Mouse (Mus musculus): Measurements from ENCODE around the gene Ifnlr1. TPM values are rescaled to one million over a fixed set of nuclear protein-coding genes. Genes with fewer than 3 reads are reported as not detected.

Ifnlr1 gene
- polyA plus RNA-seq, 1 experiment from 2014 or later, result 3.6 TPM

DNA sequence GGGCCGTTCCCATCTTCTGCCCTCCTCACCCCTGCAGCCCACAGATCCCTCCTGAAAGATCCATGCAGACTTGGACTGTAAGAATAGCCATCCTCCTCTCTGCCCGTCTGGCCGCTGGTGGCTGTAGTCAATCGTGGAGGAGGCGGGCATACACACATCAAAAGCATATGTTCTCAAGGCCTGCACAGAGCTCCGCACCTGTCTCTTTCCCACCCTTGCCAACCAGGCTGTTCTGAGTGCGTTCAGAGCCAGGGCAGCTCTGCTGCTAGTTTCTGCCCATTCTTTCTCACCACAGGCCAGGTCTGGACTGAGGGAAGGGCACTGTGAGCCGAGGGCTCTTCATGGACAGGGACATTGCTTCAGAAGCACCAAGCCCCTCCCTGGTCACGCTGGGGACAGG lies 44.1 kb downstream of the Ifnlr1 start:
- peak overlapping the region; percentile 45 for H3K4me3 ChIP-seq (replicated peaks)
- H3K4me2 ChIP-seq (replicated peaks), result peak overlapping the region; percentile 58
- no peaks in the 10 kb centered on the region for H3K9me3 ChIP-seq
- H3K27ac ChIP-seq, result peak overlapping the region; percentile 81; the same call in 1 of the 2 replicates
- H3K4me1 ChIP-seq (replicated peaks), result peaks cover 27% of the 10 kb centered on the region
- no peak for ATAC-seq
- no peaks in the 10 kb centered on the region for H3K27me3 ChIP-seq (replicated peaks)
- WGBS, result 72% methylated on average over 9 of the region's 9 CpGs
- peak overlapping the region; percentile 5 for H3K9ac ChIP-seq
- H3K36me3 ChIP-seq, result peaks cover 8% of the 10 kb centered on the region; the same call in 1 of the 2 replicates

DNA sequence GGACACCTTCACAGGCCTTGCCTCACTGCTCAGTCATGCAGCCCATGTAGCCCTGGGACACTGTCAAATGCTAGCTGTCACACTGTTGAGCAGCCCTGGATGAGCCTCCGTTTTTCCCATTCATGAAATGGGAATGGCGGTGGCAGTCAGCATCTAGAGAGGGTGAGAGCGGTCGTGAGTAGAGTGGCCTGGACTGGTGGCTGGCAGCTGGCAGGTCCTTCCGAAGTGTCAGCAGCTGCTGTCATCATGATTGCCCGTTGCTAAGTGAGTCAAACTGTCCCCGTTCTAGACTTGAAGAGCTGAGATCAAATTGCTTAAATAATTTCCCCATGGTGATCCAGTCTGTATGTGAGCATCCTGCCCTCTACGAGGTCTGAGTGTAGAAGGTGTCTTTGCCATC lies 44.9 kb downstream of the Ifnlr1 start:
- peak overlapping the region; percentile 58; the same call in 1 of the 2 replicates for H3K4me2 ChIP-seq (replicated peaks)
- ATAC-seq, result no peak
- peaks cover 8% of the 10 kb centered on the region; the same call in 1 of the 2 replicates for H3K36me3 ChIP-seq
- no peaks in the 10 kb centered on the region for H3K9me3 ChIP-seq
- no peaks in the 10 kb centered on the region for H3K27me3 ChIP-seq (replicated peaks)
- no peak overlapping the region for H3K9ac ChIP-seq
- H3K4me1 ChIP-seq (replicated peaks), result peaks cover 27% of the 10 kb centered on the region
- no peak overlapping the region for H3K4me3 ChIP-seq (replicated peaks)
- no peak overlapping the region for H3K27ac ChIP-seq
- WGBS, result 78% methylated on average over 8 of the region's 8 CpGs

DNA sequence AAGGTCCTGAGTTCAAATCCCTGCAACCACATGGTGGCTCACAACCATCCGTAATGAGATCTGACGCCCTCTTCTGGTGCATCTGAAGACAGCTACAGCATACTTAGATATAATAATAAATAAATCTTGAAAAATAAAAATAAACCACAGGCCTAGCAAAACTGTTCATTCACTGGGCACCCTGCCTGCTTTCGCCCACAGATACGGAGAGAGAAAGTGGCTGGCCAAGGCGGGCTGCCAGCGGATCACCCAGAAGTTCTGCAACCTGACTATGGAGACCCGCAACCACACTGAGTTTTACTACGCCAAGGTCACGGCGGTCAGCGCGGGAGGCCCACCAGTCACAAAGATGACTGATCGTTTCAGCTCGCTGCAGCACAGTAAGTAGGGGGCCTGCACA lies 47.8 kb downstream of the Ifnlr1 start:
- Histone ChIP-seq H3K9ac (no peak overlapping the region), H3K27ac (no peak overlapping the region), H3K9me3 (no peaks in the 10 kb centered on the region), H3K4me3 (replicated peaks) (no peak overlapping the region), H3K4me2 (replicated peaks) (no peak overlapping the region), H3K27me3 (replicated peaks) (no peaks in the 10 kb centered on the region), H3K4me1 (replicated peaks) (peaks cover 14% of the 10 kb centered on the region; the same call in 1 of the 2 replicates), H3K36me3 (peaks cover 8% of the 10 kb centered on the region; the same call in 1 of the 2 replicates)
- ATAC-seq, result no peak
- 96% methylated on average over 14 of the region's 14 CpGs for WGBS

DNA sequence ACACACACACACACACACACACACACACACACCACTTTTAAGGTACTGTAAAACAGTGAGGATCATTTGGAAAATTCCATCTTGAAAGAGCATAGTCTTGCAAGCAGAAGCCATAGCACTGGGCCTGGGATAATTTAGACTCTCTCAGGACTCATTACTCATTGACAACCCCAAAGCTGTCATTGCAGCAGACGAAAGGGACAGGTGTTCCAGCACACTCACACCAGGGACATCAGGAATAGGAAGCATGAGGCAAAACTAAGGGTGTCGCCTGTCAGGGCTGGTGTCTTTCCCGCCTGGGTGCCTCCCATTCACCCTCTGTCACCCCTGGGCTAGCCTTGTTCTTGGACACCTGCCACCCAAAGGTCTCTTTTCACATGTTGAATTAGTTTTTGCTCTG lies 50.8 kb downstream of the Ifnlr1 start:
- WGBS, result 64% methylated on average over 3 of the region's 3 CpGs
- H3K36me3 ChIP-seq, result peaks cover 8% of the 10 kb centered on the region; the same call in 1 of the 2 replicates
- no peak overlapping the region for H3K4me3 ChIP-seq (replicated peaks)
- no peaks in the 10 kb centered on the region for H3K9me3 ChIP-seq
- no peaks in the 10 kb centered on the region for H3K27me3 ChIP-seq (replicated peaks)
- H3K9ac ChIP-seq, result no peak overlapping the region
- H3K4me2 ChIP-seq (replicated peaks), result no peak overlapping the region
- no peak overlapping the region for H3K27ac ChIP-seq
- no peak for ATAC-seq
- H3K4me1 ChIP-seq (replicated peaks), result peaks cover 10% of the 10 kb centered on the region; the same call in 1 of the 2 replicates

DNA sequence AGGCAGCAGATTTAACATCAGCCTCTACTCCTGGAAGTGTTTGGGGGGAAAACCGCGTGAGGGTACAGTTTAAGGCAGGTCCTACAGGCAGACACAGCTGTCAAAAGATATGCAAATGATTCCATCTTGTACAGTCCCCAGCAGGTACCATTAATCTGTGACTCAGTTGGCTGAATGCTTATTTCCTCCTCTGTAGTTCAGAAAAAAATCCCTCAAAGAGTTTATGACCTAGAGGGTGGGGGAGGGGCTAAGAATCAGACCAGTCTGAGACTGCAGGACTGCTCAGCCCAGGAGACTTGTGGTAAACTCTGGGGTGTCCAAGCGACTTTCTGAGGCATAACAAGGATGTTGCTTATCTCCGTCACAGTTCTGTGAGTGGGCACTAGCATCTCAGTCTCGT lies 52.1 kb downstream of the Ifnlr1 start:
- peaks cover 8% of the 10 kb centered on the region; the same call in 1 of the 2 replicates for H3K36me3 ChIP-seq
- no peak overlapping the region for H3K9ac ChIP-seq
- H3K9me3 ChIP-seq, result no peaks in the 10 kb centered on the region
- peak overlapping the region; percentile 68 for H3K27ac ChIP-seq
- WGBS, result 47% methylated on average over 5 of the region's 5 CpGs
- 0 out of 2 replicates have a peak overlapping the region, but pooled peaks have one; percentile 1 for H3K4me2 ChIP-seq (replicated peaks)
- peaks cover 14% of the 10 kb centered on the region for H3K4me1 ChIP-seq (replicated peaks)
- H3K27me3 ChIP-seq (replicated peaks), result no peaks in the 10 kb centered on the region
- no peak overlapping the region for H3K4me3 ChIP-seq (replicated peaks)
- ATAC-seq, result peak; percentile 40; the same call in 1 of the 2 replicates

DNA sequence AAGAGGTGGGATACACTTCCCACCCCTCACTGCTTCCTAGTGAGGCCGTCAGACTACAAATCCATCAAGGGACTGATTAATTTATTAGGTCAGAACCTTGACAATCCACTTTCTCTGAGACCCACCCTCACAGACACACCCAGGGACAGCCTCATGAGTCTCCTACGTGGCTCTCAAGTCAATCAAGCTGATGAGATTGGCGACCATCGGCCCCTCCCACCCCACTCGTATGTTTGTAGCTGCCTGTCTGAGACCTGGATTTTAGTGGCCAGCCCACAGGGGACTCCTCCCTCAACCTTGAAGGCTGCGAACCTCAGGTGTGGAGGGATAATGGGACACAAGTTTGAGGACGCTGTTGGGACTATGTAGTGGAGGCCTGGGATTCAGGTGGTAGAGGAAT lies 53.1 kb downstream of the Ifnlr1 start:
- no peaks in the 10 kb centered on the region for H3K9me3 ChIP-seq
- 51% methylated on average over 7 of the region's 7 CpGs for WGBS
- H3K4me1 ChIP-seq (replicated peaks), result peaks cover 22% of the 10 kb centered on the region
- peak; percentile 48 for ATAC-seq
- no peak overlapping the region for H3K9ac ChIP-seq
- H3K27ac ChIP-seq, result peak overlapping the region; percentile 68; the same call in 1 of the 2 replicates
- no peak overlapping the region for H3K4me2 ChIP-seq (replicated peaks)
- H3K27me3 ChIP-seq (replicated peaks), result no peaks in the 10 kb centered on the region
- H3K4me3 ChIP-seq (replicated peaks), result no peak overlapping the region
- peaks cover 4% of the 10 kb centered on the region; the same call in 1 of the 2 replicates for H3K36me3 ChIP-seq

DNA sequence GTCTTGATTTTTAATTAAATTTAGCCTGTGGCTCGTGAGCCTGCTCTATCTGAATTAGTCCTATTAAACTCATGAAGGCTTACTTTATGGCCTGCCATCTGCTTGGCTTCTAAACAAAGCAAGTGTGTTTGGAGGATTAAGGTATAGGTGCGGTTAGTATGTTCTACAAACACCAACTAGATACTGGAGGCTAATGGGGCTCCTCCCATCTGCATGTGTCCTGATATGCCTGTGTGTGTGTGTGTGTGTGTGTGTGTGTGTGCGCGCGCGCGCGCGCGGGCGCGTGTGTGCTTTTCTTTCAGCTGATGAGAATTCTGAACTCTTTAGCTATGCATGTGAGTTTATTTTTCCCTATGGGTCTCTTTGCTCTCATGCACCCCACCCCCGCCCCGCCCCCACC lies 53.6 kb downstream of the Ifnlr1 start:
- Histone ChIP-seq H3K9ac (no peak overlapping the region), H3K27me3 (replicated peaks) (no peaks in the 10 kb centered on the region), H3K9me3 (no peaks in the 10 kb centered on the region), H3K4me2 (replicated peaks) (no peak overlapping the region), H3K4me3 (replicated peaks) (no peak overlapping the region), H3K27ac (no peak overlapping the region; the same call in 1 of the 2 replicates), H3K4me1 (replicated peaks) (peaks cover 26% of the 10 kb centered on the region), H3K36me3 (no peaks in the 10 kb centered on the region)
- WGBS, result 74% methylated on average over 14 of the region's 14 CpGs
- peak; percentile 58 for ATAC-seq

DNA sequence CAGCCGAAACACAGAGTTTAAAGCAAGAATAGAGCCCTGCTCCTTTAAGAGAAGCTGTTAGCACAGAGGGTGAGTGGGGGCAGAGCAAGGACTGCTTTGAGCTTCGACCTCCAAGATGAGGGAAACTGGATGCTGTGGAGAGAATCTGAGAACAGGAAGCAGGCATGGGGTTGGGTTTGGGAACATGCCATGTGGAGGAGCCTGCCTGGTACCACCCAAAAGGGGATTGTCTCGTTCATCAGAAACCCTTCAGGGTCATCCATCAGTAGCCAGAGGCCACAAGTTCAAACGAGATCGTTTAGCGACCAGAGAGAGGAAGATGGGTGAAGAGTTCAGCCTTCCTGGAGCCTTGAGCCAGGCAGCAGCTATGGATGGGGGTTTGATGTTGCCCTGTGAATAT lies 57.4 kb downstream of the Ifnlr1 start:
- no peak for ATAC-seq

DNA sequence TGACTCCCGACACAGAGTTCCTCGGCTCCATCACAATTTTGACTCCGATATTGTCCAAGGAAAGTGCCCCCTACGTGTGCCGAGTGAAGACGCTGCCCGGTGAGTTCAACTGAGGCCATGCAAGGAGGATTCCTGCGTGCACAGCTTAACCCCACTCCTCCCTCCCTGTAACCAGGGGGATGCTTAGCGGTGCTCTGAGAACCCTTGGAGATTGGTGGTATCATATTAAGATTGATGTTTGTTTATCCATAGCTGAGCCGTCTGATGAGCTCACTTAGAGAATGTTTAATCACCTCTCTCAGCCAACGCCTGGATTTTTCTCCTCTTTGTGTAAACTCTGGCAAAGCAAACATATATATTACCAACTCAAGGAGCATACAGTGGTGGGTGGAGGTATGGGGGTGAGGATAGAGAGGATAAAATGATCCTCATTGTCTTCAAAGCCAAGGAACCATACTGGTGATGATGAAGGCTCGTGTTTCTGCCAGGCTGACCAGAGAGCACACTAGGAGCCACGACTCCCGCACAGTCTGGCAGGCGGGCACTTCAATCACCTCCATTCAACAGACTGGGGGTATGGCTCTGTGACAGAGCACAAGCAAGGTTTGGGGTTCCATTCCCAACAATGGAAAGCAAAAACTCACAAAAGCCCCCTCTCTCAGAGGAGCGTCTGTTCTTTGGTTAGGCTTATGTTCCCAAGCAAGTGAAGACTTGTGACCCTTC lies 58.8 kb downstream of the Ifnlr1 start:
- Histone ChIP-seq H3K27me3 (replicated peaks) (no peaks in the 10 kb centered on the region), H3K4me2 (replicated peaks) (0 out of 2 replicates have a peak overlapping the region, but pooled peaks have one; percentile 0), H3K36me3 (no peaks in the 10 kb centered on the region), H3K4me3 (replicated peaks) (no peak overlapping the region), H3K9ac (0 out of 2 replicates have a peak overlapping the region, but pooled peaks have one; percentile 15), H3K4me1 (replicated peaks) (peaks cover 36% of the 10 kb centered on the region), H3K9me3 (no peaks in the 10 kb centered on the region), H3K27ac (no peak overlapping the region)
- peak; percentile 40; the same call in 1 of the 2 replicates for ATAC-seq
- WGBS, result 17% methylated on average over 16 of the region's 16 CpGs

More for the DNA sequence above, 57.4 kb downstream of the Ifnlr1 start:
- Histone ChIP-seq H3K4me1 (replicated peaks) (peaks cover 44% of the 10 kb centered on the region), H3K9ac (no peak overlapping the region), H3K27ac (no peak overlapping the region), H3K36me3 (no peaks in the 10 kb centered on the region), H3K4me2 (replicated peaks) (no peak overlapping the region), H3K9me3 (no peaks in the 10 kb centered on the region), H3K27me3 (replicated peaks) (no peaks in the 10 kb centered on the region), H3K4me3 (replicated peaks) (no peak overlapping the region)
- 18% methylated on average over 6 of the region's 6 CpGs for WGBS

DNA sequence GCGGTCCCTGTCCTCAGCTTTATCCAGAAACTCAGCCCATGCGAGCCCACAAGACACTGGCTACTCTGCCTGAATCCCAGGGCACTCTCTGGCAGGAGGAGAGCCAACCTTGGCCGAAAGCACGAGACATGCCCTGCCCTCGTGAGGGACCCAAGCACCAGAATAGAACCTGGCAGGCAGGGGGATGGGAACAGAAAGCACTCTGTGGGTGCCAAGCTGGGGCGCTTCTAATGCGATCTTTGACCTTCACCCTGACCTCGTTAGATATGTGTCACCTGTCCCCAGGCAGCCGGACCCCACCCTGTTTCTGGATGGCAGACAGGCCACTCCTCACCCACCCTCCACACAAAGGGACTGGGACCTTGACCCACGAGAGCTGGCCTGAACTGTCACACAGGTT lies 59.5 kb downstream of the Ifnlr1 start:
- Histone ChIP-seq H3K9ac (no peak overlapping the region), H3K27me3 (replicated peaks) (no peaks in the 10 kb centered on the region), H3K9me3 (no peaks in the 10 kb centered on the region), H3K36me3 (no peaks in the 10 kb centered on the region), H3K27ac (no peak overlapping the region), H3K4me3 (replicated peaks) (no peak overlapping the region), H3K4me2 (replicated peaks) (no peak overlapping the region), H3K4me1 (replicated peaks) (peaks cover 42% of the 10 kb centered on the region)
- peak; percentile 36 for ATAC-seq
- 58% methylated on average over 10 of the region's 10 CpGs for WGBS

DNA sequence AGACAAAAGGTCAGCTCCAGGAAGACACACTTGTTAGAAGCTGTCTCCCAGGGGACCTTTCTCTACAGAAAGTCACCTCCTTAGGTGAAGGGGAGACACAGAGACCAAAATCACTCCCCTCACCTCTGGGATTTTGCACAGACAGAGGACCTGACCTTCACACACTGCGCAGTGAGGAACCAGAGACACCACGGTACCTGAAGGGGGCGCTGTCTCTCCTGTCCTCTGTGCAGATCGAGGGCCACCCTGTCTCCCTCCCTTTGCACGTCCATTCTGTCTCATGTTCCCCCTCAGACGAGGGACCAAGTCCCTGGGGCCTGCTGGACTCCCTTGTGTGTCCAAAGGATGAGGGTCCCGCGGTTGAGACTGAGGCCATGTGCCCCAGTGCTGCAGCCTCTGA lies 64.8 kb downstream of the Ifnlr1 start:
- peak overlapping the region; percentile 86 for H3K27ac ChIP-seq
- no peaks in the 10 kb centered on the region for H3K27me3 ChIP-seq (replicated peaks)
- ATAC-seq, result no peak
- H3K9me3 ChIP-seq, result no peaks in the 10 kb centered on the region
- H3K4me1 ChIP-seq (replicated peaks), result peaks cover 36% of the 10 kb centered on the region
- H3K4me3 ChIP-seq (replicated peaks), result no peak overlapping the region
- no peaks in the 10 kb centered on the region; the same call in 1 of the 2 replicates for H3K36me3 ChIP-seq
- no peak overlapping the region for H3K9ac ChIP-seq
- 79% methylated on average over 8 of the region's 8 CpGs for WGBS
- H3K4me2 ChIP-seq (replicated peaks), result no peak overlapping the region

DNA sequence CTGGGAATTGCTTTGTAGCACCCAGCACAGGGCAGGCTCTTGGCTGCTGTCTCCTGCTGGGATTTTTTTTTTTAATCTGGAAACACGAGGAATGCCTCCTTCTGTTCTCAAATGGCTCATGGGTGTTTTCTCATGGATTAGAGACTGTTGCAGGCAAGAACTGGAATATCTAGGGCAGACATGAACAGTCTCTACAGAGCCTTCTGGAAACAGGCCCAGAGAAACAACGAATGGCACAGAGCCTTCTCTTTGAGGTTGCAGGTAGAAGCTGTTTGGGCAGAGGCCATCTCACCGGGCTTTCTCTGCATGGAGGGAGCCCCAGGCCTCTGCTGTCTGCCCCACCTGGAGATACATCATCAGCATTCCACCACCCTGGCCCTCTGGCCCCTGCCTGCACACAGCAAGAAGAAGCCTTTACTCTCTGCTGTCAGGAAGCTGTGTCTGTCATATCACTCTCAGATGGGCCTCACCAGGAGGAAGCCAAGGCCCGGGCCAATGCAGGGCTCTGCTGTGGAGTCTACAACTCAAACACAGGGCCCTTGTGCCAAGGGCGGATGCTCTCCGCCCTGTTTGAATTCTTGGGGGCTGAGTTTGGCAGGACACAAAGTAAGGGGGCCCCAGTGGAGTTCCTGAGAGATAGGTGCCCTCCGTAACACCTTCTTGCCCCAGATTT lies 66.2 kb downstream of the Ifnlr1 start:
- WGBS, result 45% methylated on average over 7 of the region's 7 CpGs
- Histone ChIP-seq H3K4me3 (replicated peaks) (no peak overlapping the region), H3K9me3 (no peaks in the 10 kb centered on the region), H3K4me2 (replicated peaks) (0 out of 2 replicates have a peak overlapping the region, but pooled peaks have one; percentile 16), H3K4me1 (replicated peaks) (peaks cover 30% of the 10 kb centered on the region), H3K27ac (peak overlapping the region; percentile 86), H3K27me3 (replicated peaks) (no peaks in the 10 kb centered on the region), H3K9ac (no peak overlapping the region), H3K36me3 (no peaks in the 10 kb centered on the region; the same call in 1 of the 2 replicates)
- peak; percentile 84 for ATAC-seq

All from intestine, embryonic 15.5 days (tissue).